Mouse (Mus musculus): Measurements from ENCODE around the gene Serpinf2. TPM values are rescaled to one million over a fixed set of nuclear protein-coding genes. Genes with fewer than 3 reads are reported as not detected.

Gene Serpinf2
- polyA plus RNA-seq, 1 experiment from 2014 or later: 0.06 TPM

DNA sequence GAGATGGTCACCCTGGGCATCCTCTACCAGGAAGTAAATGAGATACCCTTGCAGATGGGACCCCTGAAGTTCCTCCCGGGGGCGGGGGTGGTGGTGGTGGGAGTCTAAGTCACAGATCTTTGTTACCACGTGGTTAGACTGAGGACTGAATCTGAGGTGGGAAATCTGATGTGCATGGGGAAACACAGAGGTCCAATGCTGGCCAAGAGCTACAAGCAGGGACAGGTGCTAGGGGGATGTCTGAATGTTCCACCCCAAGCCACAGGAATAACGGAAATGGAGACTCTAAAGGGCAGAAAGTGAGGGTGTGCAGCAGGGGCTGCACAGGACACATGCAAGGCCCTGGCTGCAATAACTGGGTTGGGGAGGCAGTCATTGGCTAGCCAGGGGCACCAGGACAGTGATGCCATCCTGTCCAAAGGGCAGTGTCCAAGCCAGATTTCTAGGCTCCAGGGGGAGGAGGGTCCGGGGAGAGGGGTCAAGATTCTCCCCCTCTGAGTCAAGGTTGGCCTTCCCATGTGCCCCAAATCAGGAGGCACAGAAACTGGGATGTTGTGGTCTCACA is 18.5 kb downstream of the Serpinf2 start:
- Histone ChIP-seq H3K36me3 (replicated peaks) (peaks cover 10% of the 10 kb centered on the region), H3K27ac (peak overlapping the region; percentile 83), H3K9me3 (no peaks in the 10 kb centered on the region), H3K4me3 (peak overlapping the region; percentile 49), H3K4me1 (peaks cover 31% of the 10 kb centered on the region), H3K27me3 (ENCODE audit: poor library complexity, severe bottlenecking) (no peaks in the 10 kb centered on the region)
- WGBS: 60% methylated on average over 5 of the region's 5 CpGs
- no peak for DNase-seq (ENCODE audit: extremely low spot score, low spot score)

DNA sequence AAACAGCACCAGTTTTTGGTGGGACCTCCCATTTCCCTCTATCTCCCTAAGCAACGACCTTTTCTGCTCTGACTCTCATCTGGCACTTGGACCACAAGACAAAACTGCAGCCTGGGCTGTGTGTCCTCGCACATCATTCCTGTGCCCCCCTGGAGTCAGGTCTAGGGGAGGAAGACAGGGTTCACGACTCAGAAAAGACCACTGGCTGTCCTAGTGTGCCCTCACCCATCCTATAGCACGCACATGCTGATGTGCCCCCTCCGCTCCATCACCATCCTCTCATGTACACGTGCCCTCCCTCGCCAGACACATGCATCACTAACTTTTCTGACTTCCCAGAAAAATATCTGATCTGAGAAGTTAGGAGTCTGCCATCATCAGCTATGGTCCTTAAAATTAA is 19.4 kb downstream of the Serpinf2 start:
- peaks cover 18% of the 10 kb centered on the region for H3K36me3 ChIP-seq (replicated peaks)
- no peak overlapping the region for H3K4me3 ChIP-seq
- no peak for DNase-seq (ENCODE audit: extremely low spot score, low spot score)
- H3K9me3 ChIP-seq: no peaks in the 10 kb centered on the region
- H3K4me1 ChIP-seq: peaks cover 31% of the 10 kb centered on the region
- H3K27me3 ChIP-seq (ENCODE audit: poor library complexity, severe bottlenecking): no peaks in the 10 kb centered on the region
- peak overlapping the region; percentile 83; the same call in 1 of the 2 replicates for H3K27ac ChIP-seq
- 82% methylated on average over 7 of the region's 7 CpGs for WGBS

DNA sequence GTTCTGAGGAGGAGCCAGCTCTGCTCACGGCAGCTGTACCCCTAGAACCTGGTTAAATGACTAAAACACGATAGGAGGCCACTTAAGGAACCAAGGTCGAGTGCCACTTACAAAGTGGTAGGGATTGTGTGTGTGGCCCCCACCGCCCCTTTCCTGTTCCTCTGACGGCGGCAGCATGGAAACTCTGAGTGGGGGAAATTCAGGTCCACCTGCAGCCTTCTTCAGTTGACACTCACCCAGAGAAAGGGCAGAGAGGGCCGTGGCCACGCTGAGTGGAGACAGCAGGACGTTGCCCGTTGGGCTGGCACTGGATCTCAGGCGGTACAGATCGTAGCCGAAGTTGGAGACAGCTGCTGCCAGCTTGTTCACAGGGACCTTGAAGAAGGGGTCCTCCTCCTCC is 23.4 kb downstream of the Serpinf2 start:
- DNase-seq (ENCODE audit: extremely low spot score, low spot score): no peak
- no peak overlapping the region for H3K4me3 ChIP-seq
- H3K36me3 ChIP-seq (replicated peaks): peaks cover 36% of the 10 kb centered on the region
- peaks cover 16% of the 10 kb centered on the region for H3K4me1 ChIP-seq
- 92% methylated on average over 13 of the region's 13 CpGs for WGBS
- no peaks in the 10 kb centered on the region for H3K9me3 ChIP-seq
- no peaks in the 10 kb centered on the region for H3K27me3 ChIP-seq (ENCODE audit: poor library complexity, severe bottlenecking)
- peak overlapping the region; percentile 32 for H3K27ac ChIP-seq

DNA sequence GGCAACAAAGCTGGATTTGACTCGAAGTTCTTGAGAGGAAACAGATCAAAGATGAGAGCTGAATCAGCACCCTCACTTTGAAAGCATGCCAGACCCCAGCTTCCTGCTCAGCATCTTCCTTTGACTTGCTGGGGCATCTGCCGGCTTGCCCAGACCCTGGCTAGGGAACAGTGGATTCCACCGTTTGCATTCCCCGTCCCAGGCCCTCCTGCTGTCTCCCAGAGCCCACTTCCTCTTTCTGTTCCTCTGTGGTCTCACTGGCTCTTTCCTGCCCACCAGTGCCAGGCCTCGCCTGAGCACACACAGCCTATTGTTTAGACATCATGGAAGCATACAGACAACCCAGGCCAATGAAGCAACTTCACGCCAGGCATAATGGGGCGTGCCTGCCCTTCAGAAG is 24.3 kb downstream of the Serpinf2 start:
- H3K36me3 ChIP-seq (replicated peaks): peaks cover 44% of the 10 kb centered on the region
- no peak overlapping the region for H3K27ac ChIP-seq
- 71% methylated on average over 7 of the region's 7 CpGs for WGBS

DNA sequence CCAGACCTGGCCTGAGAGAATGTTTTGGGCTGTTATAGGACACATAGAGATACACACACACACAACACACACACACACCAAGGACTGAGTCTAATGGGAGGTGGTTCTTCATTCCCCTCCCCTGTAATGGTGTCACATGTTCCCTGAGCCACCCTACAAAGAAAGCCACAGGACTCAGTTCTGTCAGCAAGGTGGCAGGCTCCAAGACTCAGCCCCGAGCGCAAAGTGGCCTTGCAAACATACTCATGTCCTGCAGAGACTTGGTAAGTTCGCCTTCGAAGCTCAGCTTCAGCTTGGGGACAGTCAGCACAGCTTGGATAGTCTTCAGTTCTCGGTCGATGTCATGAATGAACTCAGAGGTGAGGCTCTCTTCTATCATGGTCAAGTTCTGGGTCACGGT is 28.8 kb downstream of the Serpinf2 start:
- H3K4me1 ChIP-seq: peaks cover 4% of the 10 kb centered on the region; the same call in 1 of the 2 replicates
- H3K36me3 ChIP-seq (replicated peaks): peaks cover 46% of the 10 kb centered on the region
- DNase-seq (ENCODE audit: extremely low spot score, low spot score): no peak
- no peaks in the 10 kb centered on the region for H3K27me3 ChIP-seq (ENCODE audit: poor library complexity, severe bottlenecking)
- 95% methylated on average over 7 of the region's 7 CpGs for WGBS
- H3K4me3 ChIP-seq: no peak overlapping the region
- H3K9me3 ChIP-seq: no peaks in the 10 kb centered on the region
- no peak overlapping the region for H3K27ac ChIP-seq

More for the DNA sequence above, 24.3 kb downstream of the Serpinf2 start:
- Histone ChIP-seq H3K4me1 (peaks cover 7% of the 10 kb centered on the region), H3K27me3 (ENCODE audit: poor library complexity, severe bottlenecking) (no peaks in the 10 kb centered on the region), H3K9me3 (no peaks in the 10 kb centered on the region), H3K4me3 (no peak overlapping the region)
- no peak for DNase-seq (ENCODE audit: extremely low spot score, low spot score)

DNA sequence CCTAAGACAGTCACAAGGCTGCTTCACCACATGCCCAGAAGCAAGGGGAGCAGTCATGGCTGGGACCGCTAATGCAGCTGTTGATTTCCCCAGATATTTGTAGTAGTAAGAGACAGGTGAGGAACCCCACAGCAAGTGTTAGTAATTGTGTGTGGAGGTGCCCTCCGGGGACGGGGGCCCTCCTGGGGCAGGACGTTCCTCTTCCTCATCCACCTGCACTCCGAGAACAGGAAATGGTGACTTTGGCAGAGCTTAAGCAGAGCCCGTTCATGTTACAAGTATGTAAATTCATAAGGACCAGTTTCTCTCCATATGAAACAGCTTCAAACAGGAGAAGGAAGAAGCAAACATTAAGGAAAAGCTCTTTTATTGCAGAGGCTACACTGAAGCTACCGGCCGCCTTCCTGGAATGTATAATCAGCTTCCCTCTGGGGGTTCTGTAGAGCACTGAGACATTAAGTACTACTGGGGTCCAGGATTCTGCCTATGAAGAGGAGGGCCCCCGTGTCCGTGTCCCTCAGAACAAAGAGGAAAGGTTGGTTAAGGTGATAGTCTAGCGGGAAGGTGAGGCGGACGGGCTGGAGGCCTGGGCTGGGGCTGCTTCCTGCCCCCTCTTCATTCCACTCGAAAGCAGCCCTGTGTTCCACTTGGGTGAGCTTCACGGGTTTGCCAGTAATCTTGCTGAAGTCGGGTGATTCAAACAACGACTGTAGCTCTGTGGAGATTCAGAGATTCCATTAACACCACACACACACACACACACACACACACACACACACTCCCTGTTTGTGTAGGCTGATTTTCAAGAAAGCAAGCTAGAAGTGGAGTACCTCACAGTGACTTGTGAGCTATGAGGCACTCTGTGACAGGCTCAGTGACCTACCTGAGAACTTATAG is 29.5 kb downstream of the Serpinf2 start:
- Histone ChIP-seq H3K4me3 (no peak overlapping the region), H3K36me3 (replicated peaks) (peaks cover 41% of the 10 kb centered on the region), H3K9me3 (no peaks in the 10 kb centered on the region), H3K27ac (no peak overlapping the region), H3K27me3 (ENCODE audit: poor library complexity, severe bottlenecking) (no peaks in the 10 kb centered on the region), H3K4me1 (peaks cover 4% of the 10 kb centered on the region; the same call in 1 of the 2 replicates)
- DNase-seq (ENCODE audit: extremely low spot score, low spot score): no peak
- 85% methylated on average over 17 of the region's 17 CpGs for WGBS

DNA sequence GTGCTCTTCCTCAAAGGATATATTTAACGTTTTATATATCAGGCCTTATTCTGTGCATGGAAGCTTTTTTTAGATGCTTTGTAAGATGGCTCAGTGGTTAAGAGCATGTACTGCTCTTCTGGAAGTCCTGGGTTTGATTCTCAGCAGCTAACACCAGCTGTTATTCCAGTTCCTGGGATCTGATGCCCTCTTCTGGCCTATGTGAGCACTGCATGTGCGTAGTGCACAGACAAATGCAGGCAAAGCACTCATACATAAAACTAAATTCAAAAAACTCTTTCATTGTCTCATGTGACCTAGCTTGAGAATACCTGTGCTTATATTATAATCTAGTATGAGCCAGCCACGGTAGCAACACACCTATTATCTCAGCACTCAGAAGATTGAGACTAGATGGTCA is 32.5 kb downstream of the Serpinf2 start:
- DNase-seq (ENCODE audit: extremely low spot score, low spot score): no peak
- no peaks in the 10 kb centered on the region for H3K27me3 ChIP-seq (ENCODE audit: poor library complexity, severe bottlenecking)
- no peak overlapping the region for H3K4me3 ChIP-seq
- H3K9me3 ChIP-seq: no peaks in the 10 kb centered on the region
- H3K36me3 ChIP-seq (replicated peaks): peaks cover 29% of the 10 kb centered on the region
- WGBS: 43% methylated on average over 3 of the region's 3 CpGs
- H3K27ac ChIP-seq: no peak overlapping the region
- peaks cover 4% of the 10 kb centered on the region; the same call in 1 of the 2 replicates for H3K4me1 ChIP-seq

DNA sequence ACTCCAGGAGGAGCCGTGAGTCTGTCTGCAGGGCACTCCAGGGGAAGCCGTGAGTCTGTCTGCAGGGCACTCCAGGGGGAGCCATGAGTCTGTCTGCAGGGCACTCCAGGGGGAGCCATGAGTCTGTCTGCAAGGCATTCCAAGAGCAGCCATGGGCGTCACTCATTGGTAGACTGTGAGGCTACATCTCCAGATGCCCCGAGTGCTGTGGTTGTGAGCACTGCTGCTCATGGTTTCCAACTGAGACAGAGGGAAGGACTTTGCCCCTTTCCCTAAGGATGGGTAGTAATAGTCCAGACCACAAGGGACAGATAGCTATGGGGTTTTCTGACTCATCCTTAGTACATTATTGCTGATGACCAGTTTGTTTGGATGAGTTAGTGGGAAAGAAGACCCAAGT is 33.3 kb downstream of the Serpinf2 start:
- Histone ChIP-seq H3K36me3 (replicated peaks) (peaks cover 24% of the 10 kb centered on the region), H3K4me3 (no peak overlapping the region), H3K4me1 (peaks cover under 1% of the 10 kb centered on the region; the same call in 1 of the 2 replicates), H3K9me3 (no peaks in the 10 kb centered on the region), H3K27ac (no peak overlapping the region), H3K27me3 (ENCODE audit: poor library complexity, severe bottlenecking) (no peaks in the 10 kb centered on the region)
- WGBS: 81% methylated on average over 4 of the region's 4 CpGs
- no peak for DNase-seq (ENCODE audit: extremely low spot score, low spot score)

DNA sequence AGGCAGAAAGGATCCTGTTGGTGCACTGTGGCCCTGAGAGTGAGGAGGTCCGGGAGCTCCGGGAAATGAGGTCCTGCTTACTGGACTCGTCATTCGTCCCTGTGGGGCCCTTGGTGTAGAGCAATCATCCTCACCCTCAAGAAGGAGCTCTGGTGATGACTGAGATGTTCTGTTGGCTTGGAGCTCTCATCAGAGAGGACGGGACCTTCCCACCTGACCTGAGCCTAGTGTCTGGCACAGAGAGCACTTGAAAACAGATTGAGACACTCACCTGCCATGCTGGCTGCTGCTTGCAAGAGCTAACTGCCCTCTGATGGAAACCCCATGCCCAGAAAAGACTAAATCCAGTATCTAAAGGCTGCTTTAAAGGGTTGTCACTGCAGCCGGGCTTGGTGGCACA is 34.6 kb downstream of the Serpinf2 start:
- H3K27me3 ChIP-seq (ENCODE audit: poor library complexity, severe bottlenecking): no peaks in the 10 kb centered on the region
- H3K4me1 ChIP-seq: no peaks in the 10 kb centered on the region
- no peak overlapping the region for H3K4me3 ChIP-seq
- 92% methylated on average over 6 of the region's 6 CpGs for WGBS
- no peak overlapping the region for H3K27ac ChIP-seq
- DNase-seq (ENCODE audit: extremely low spot score, low spot score): no peak
- H3K9me3 ChIP-seq: no peaks in the 10 kb centered on the region
- H3K36me3 ChIP-seq (replicated peaks): peaks cover 12% of the 10 kb centered on the region

DNA sequence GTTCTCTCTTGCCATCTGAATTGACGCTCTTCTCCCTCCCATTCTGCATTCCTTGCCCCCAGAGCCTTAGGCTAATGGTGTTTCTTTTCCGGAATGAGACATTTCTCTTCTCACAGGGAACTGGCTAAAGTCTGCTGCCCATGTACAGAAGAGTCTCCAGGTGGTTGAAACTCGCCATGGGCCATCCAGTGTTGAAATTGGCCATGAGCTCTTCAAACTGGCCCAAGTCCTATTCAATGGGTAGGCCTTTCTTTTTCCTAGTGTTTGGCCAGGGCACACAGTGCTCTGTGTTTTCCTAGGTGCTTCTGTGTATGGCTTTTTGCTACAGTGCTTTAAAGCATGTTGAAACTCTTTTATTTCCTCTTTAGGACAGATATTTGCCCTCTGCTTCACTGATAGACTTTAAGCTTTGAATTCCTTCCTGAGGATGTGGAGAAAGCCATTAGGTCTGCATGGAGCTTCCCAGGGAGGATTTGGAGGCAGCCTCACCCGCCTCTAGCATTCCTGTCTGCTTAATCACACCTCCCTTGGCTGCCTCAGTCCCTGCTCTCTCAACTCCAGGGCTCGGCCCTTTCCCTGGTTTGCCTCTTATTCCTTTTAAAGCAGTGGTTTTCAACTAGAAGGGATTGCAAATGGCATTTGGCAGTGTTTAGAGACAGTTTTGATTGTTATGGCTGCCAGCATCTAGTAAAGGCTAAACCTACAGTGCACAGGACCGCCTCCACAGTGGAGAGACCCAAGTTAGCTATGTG is 35.9 kb downstream of the Serpinf2 start:
- Histone ChIP-seq H3K4me3 (no peak overlapping the region), H3K9me3 (no peaks in the 10 kb centered on the region), H3K27me3 (ENCODE audit: poor library complexity, severe bottlenecking) (no peaks in the 10 kb centered on the region), H3K4me1 (no peaks in the 10 kb centered on the region), H3K36me3 (replicated peaks) (peaks cover 10% of the 10 kb centered on the region), H3K27ac (no peak overlapping the region)
- 76% methylated on average over 6 of the region's 6 CpGs for WGBS
- DNase-seq (ENCODE audit: extremely low spot score, low spot score): no peak

DNA sequence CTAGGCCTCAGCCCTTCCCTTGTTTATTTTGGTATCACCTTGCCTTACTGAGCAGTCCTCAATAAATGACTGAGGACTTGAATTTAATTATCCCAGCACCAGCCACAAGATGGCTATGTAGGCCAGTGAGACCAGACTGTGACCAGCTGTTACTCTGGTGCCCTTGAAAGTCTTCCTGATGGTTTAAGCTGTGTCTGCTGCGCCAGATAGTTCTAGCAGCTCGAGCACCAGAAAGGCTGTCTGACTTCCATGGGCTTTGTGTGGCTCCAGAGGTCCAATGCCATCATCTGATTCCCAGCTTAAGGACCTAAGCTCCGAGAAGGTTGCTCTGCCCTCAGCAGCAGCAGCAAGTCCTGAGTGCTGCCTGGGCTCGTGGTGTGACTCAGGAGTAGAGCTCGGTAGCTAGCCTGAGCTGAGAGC is 37.1 kb downstream of the Serpinf2 start:
- peak; percentile 30 for DNase-seq (ENCODE audit: extremely low spot score, low spot score)

DNA sequence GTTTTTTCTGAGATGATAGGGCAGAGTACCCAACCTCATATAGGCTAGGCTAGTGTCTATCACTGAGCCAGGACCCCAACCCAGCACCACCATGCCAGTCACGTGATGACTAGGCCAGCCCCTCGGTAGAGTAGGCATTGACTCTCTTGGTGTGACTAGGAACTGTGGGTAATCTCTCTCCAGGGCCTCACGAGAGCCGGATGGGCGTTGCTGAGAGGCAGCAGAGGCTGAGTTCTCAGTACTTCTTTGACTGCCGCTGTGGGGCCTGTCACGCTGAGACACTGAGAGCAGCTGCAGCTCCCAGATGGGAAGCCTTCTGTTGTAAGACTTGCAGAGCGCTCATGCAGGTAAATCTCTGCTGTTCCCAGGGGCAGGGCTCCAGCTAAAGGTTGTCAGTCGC is 39.3 kb downstream of the Serpinf2 start:
- no peak for DNase-seq (ENCODE audit: extremely low spot score, low spot score)
- Histone ChIP-seq H3K4me3 (no peak overlapping the region), H3K9me3 (no peaks in the 10 kb centered on the region), H3K36me3 (replicated peaks) (peaks cover 4% of the 10 kb centered on the region), H3K27ac (no peak overlapping the region), H3K27me3 (ENCODE audit: poor library complexity, severe bottlenecking) (no peaks in the 10 kb centered on the region), H3K4me1 (no peaks in the 10 kb centered on the region)
- WGBS: 70% methylated on average over 9 of the region's 9 CpGs

More for the DNA sequence above, 37.1 kb downstream of the Serpinf2 start:
- no peak overlapping the region for H3K27ac ChIP-seq
- H3K27me3 ChIP-seq (ENCODE audit: poor library complexity, severe bottlenecking): no peaks in the 10 kb centered on the region
- no peaks in the 10 kb centered on the region for H3K4me1 ChIP-seq
- H3K9me3 ChIP-seq: no peaks in the 10 kb centered on the region
- 79% methylated on average over 5 of the region's 5 CpGs for WGBS
- peaks cover 10% of the 10 kb centered on the region for H3K36me3 ChIP-seq (replicated peaks)
- H3K4me3 ChIP-seq: no peak overlapping the region
